Mouse (Mus musculus) testis, postnatal 10 days (tissue): ENCODE data around the gene Pak2.

Experiments
- DNase-seq: peaks from one replicate; pipeline ENCODE4 v3.0.0; 2021; ENCODE audit warnings: low spot score

The Pak2 gene

DNA sequence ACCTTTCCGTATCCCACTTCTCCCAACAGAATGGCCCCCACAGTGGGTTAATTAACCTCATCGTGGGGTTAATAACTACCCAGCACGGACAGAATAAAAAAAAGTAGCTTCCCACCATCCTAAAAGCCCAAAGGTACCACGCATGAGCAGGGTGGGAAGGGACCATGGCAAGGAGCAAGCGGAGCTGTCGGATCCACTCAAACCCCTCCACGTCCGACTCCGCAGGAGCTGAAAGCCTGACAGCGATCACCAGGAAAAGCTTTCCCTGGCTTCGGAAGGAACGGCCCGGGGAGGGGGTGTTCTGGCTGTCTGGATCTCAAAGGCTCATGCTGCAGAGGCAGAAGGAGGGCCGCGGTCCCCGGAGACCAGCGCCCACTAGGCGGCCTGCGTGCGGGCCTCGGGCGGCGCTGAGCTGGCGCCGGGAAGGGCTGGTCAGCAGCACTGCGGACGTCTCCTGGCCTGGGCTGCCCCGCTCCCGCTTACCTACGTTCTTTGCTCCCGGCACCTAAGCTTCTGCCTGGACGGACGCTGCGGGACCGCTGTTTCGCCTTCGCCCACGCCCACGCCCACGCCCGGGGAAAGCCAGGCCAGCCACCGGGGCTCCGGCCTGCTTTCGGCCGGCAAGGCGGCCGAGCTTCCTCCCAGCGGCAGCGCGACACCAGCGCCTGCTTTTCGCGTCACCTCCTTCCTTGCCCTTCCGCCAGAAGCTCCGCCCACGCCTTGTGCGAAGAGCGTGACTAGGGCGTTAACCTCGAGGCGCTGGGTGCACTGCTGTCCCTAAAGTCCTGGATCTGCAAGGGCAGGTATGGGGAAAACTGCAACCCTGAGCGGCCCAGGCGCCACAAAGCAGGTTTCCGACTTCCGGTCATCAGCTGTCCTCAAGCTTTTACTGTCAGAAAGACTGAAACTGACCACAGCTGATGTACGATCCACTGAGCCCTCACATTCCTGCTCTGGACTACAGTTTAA lies 76.3 kb downstream of the Pak2 start, which contains the start of gene Senp5:
TSS of gene Senp5 (minus strand) at position 779 of the 969 bp plus-strand sequence.
- peak; percentile 93 for DNase-seq

- DNase-seq = no peak
Observed at GRCm38 (mm10) chr16:31996371-31996770, 82.8 kb downstream of the Pak2 start.

GRCm38 (mm10) chr16:31993946-31994345 lies 85.2 kb downstream of the Pak2 start:
- no peak for DNase-seq

- DNase-seq = no peak
Observed at GRCm38 (mm10) chr16:31993195-31993594, 85.9 kb downstream of the Pak2 start.

DNA sequence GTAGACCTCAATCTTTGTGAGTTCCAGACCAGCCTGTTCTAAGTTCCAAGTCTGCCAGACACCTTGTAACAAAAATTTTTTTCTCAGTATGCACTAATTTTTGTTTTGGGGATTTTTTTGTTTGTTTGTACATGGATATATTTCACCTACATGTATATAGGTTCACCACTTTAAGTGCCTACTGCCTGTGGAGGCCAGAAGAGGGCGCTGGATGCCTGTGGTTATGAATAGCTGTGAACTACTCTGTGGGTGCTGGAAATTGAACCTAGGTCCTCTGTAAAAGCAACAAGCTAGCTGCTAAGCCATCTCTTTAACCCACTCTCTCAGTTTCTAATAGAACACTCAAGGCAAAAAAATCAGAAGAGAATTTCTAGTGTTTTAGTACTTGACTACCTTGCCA lies 87.1 kb downstream of the Pak2 start:
- no peak for DNase-seq

GRCm38 (mm10) chr16:31980946-31981345 lies 98.2 kb downstream of the Pak2 start:
- no peak for DNase-seq

- no peak for DNase-seq
Observed at GRCm38 (mm10) chr16:31979501-31979900, 99.6 kb downstream of the Pak2 start.

DNA sequence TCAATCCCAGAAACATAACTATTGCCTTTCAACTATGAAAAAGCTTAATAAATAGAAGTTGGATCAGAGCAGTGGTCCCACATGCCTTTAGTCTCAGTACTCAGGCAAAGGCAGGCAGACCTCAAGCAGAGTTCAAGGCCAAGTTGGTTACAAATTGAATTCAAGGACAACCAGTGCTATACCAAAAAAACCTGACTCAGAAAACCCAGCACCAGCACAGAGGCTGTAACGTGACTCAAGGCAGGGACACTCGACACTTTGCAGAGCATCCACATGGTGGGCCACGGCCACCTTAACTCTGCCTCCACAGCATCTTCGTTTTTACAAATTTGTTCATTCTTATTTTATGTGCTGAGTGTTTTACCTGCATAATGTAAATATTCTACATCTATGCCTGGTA lies 103.9 kb downstream of the Pak2 start:
- no peak for DNase-seq
